Mouse (Mus musculus): ENCODE data around the gene B4galt1. TPM values are rescaled to one million over a fixed set of nuclear protein-coding genes. Genes with fewer than 3 reads are reported as not detected.
"Not testable (repeated sequence)": the region's sequence is repeated elsewhere in the genome, so short reads cannot be mapped to it uniquely, and the experiment has no call there.

B4galt1 gene
- polyA plus RNA-seq, 1 experiment from 2014 or later, result 14.0 TPM

GRCm38 (mm10) chr4:40801908-40802307, 51.9 kb downstream of the B4galt1 start:
- ATAC-seq (ENCODE audit: low FRiP score), result no peak
- Histone ChIP-seq H3K27ac (no peak overlapping the region), H3K9ac (no peak overlapping the region)

GRCm38 (mm10) chr4:40800873-40801272, 52.9 kb downstream of the B4galt1 start:
- H3K4me1 ChIP-seq, result no peaks in the 10 kb centered on the region
- no peaks in the 10 kb centered on the region for H3K36me3 ChIP-seq (replicated peaks)
- no peak for ATAC-seq (ENCODE audit: low FRiP score)
- H3K27me3 ChIP-seq, result no peaks in the 10 kb centered on the region
- no peak overlapping the region for H3K9ac ChIP-seq
- 85% methylated on average over 3 of the region's 3 CpGs for WGBS
- H3K4me3 ChIP-seq (replicated peaks), result no peak overlapping the region
- no peak overlapping the region for H3K27ac ChIP-seq
- H3K4me2 ChIP-seq, result no peak overlapping the region
- no peaks in the 10 kb centered on the region for H3K9me3 ChIP-seq

More at GRCm38 (mm10) chr4:40801908-40802307, 51.9 kb downstream of the B4galt1 start:
- Histone ChIP-seq H3K36me3 (replicated peaks) (peaks cover 6% of the 10 kb centered on the region), H3K4me2 (no peak overlapping the region), H3K4me3 (replicated peaks) (no peak overlapping the region), H3K27me3 (no peaks in the 10 kb centered on the region), H3K4me1 (no peaks in the 10 kb centered on the region), H3K9me3 (no peaks in the 10 kb centered on the region)
- WGBS, result 87% methylated on average over 4 of the region's 4 CpGs

- not testable (repeated sequence) for H3K27me3 ChIP-seq; H3K36me3 ChIP-seq (replicated peaks); H3K4me3 ChIP-seq (replicated peaks); ATAC-seq (ENCODE audit: low FRiP score); H3K9me3 ChIP-seq; H3K9ac ChIP-seq; H3K4me1 ChIP-seq; H3K4me2 ChIP-seq; H3K27ac ChIP-seq
- WGBS, result 87% methylated on average over 2 of the region's 2 CpGs
These were observed 54.8 kb downstream of the B4galt1 start for GRCm38 (mm10) chr4:40798833-40799555.

- Histone ChIP-seq H3K9me3 (no peaks in the 10 kb centered on the region), H3K4me2 (no peak overlapping the region), H3K4me3 (replicated peaks) (no peak overlapping the region), H3K9ac (no peak overlapping the region), H3K4me1 (no peaks in the 10 kb centered on the region), H3K36me3 (replicated peaks) (no peaks in the 10 kb centered on the region), H3K27me3 (no peaks in the 10 kb centered on the region), H3K27ac (no peak overlapping the region)
- WGBS, result 94% methylated on average over 3 of the region's 3 CpGs
- ATAC-seq (ENCODE audit: low FRiP score), result no peak
These were observed 58.0 kb downstream of the B4galt1 start for GRCm38 (mm10) chr4:40795761-40796160.

GRCm38 (mm10) chr4:40794320-40794719, 59.5 kb downstream of the B4galt1 start:
- H3K9ac ChIP-seq, result no peak overlapping the region
- ATAC-seq (ENCODE audit: low FRiP score), result no peak
- H3K36me3 ChIP-seq (replicated peaks), result no peaks in the 10 kb centered on the region
- no peaks in the 10 kb centered on the region for H3K4me1 ChIP-seq
- H3K4me3 ChIP-seq (replicated peaks), result no peak overlapping the region
- no peaks in the 10 kb centered on the region for H3K9me3 ChIP-seq
- no peak overlapping the region for H3K27ac ChIP-seq
- H3K27me3 ChIP-seq, result no peaks in the 10 kb centered on the region
- H3K4me2 ChIP-seq, result no peak overlapping the region

- no peaks in the 10 kb centered on the region for H3K9me3 ChIP-seq
- H3K27me3 ChIP-seq, result no peaks in the 10 kb centered on the region
- WGBS, result 87% methylated on average over 4 of the region's 4 CpGs
- no peak overlapping the region for H3K27ac ChIP-seq
- no peak for ATAC-seq (ENCODE audit: low FRiP score)
- no peaks in the 10 kb centered on the region for H3K4me1 ChIP-seq
- H3K9ac ChIP-seq, result no peak overlapping the region
- H3K4me2 ChIP-seq, result no peak overlapping the region
- no peaks in the 10 kb centered on the region for H3K36me3 ChIP-seq (replicated peaks)
- no peak overlapping the region for H3K4me3 ChIP-seq (replicated peaks)
These were observed 62.6 kb downstream of the B4galt1 start for GRCm38 (mm10) chr4:40791176-40791575.

- H3K36me3 ChIP-seq (replicated peaks), result no peaks in the 10 kb centered on the region
- no peak overlapping the region for H3K4me3 ChIP-seq (replicated peaks)
- H3K9me3 ChIP-seq, result no peaks in the 10 kb centered on the region
- no peaks in the 10 kb centered on the region for H3K27me3 ChIP-seq
- no peak overlapping the region for H3K4me2 ChIP-seq
- H3K27ac ChIP-seq, result no peak overlapping the region
- H3K9ac ChIP-seq, result no peak overlapping the region
- ATAC-seq (ENCODE audit: low FRiP score), result no peak
- no peaks in the 10 kb centered on the region for H3K4me1 ChIP-seq
- 64% methylated on average over 4 of the region's 4 CpGs for WGBS
These were observed 67.2 kb downstream of the B4galt1 start for GRCm38 (mm10) chr4:40786578-40786977.

- Histone ChIP-seq H3K9me3 (no peaks in the 10 kb centered on the region), H3K4me3 (replicated peaks) (no peak overlapping the region), H3K36me3 (replicated peaks) (no peaks in the 10 kb centered on the region), H3K4me2 (no peak overlapping the region), H3K9ac (no peak overlapping the region), H3K27me3 (no peaks in the 10 kb centered on the region), H3K27ac (no peak overlapping the region), H3K4me1 (no peaks in the 10 kb centered on the region)
- no peak for ATAC-seq (ENCODE audit: low FRiP score)
- 80% methylated on average over 9 of the region's 9 CpGs for WGBS
These were observed 68.1 kb downstream of the B4galt1 start for GRCm38 (mm10) chr4:40785620-40786166.

GRCm38 (mm10) chr4:40784556-40785169, 69.1 kb downstream of the B4galt1 start:
- H3K36me3 ChIP-seq (replicated peaks), result no peaks in the 10 kb centered on the region
- H3K27ac ChIP-seq, result no peak overlapping the region
- H3K4me2 ChIP-seq, result no peak overlapping the region
- H3K9ac ChIP-seq, result no peak overlapping the region
- no peak for ATAC-seq (ENCODE audit: low FRiP score)
- H3K4me1 ChIP-seq, result no peaks in the 10 kb centered on the region
- no peak overlapping the region for H3K4me3 ChIP-seq (replicated peaks)
- no peaks in the 10 kb centered on the region for H3K27me3 ChIP-seq
- 83% methylated on average over 10 of the region's 10 CpGs for WGBS
- no peaks in the 10 kb centered on the region for H3K9me3 ChIP-seq

- ATAC-seq (ENCODE audit: low FRiP score), result no peak
- Histone ChIP-seq H3K4me2 (no peak overlapping the region), H3K9me3 (no peaks in the 10 kb centered on the region), H3K4me1 (no peaks in the 10 kb centered on the region), H3K4me3 (replicated peaks) (no peak overlapping the region), H3K27me3 (no peaks in the 10 kb centered on the region), H3K27ac (no peak overlapping the region), H3K36me3 (replicated peaks) (no peaks in the 10 kb centered on the region), H3K9ac (no peak overlapping the region)
- 95% methylated on average over 4 of the region's 4 CpGs for WGBS
These were observed 70.8 kb downstream of the B4galt1 start for GRCm38 (mm10) chr4:40783049-40783448.

GRCm38 (mm10) chr4:40781797-40782495, 71.9 kb downstream of the B4galt1 start:
- Histone ChIP-seq H3K9ac (no peak overlapping the region), H3K9me3 (no peaks in the 10 kb centered on the region), H3K36me3 (replicated peaks) (no peaks in the 10 kb centered on the region), H3K4me1 (no peaks in the 10 kb centered on the region), H3K27ac (no peak overlapping the region), H3K4me2 (no peak overlapping the region), H3K27me3 (no peaks in the 10 kb centered on the region), H3K4me3 (replicated peaks) (no peak overlapping the region)
- 79% methylated on average over 8 of the region's 8 CpGs for WGBS
- no peak for ATAC-seq (ENCODE audit: low FRiP score)

- WGBS, result 49% methylated on average over 3 of the region's 3 CpGs
- H3K9me3 ChIP-seq, result no peaks in the 10 kb centered on the region
- ATAC-seq (ENCODE audit: low FRiP score), result no peak
- no peaks in the 10 kb centered on the region for H3K4me1 ChIP-seq
- H3K27me3 ChIP-seq, result peaks cover 3% of the 10 kb centered on the region; the same call in 1 of the 2 replicates
- no peaks in the 10 kb centered on the region for H3K36me3 ChIP-seq (replicated peaks)
- no peak overlapping the region for H3K9ac ChIP-seq
- H3K27ac ChIP-seq, result no peak overlapping the region
- H3K4me3 ChIP-seq (replicated peaks), result no peak overlapping the region
- H3K4me2 ChIP-seq, result no peak overlapping the region
These were observed 72.7 kb downstream of the B4galt1 start for GRCm38 (mm10) chr4:40781143-40781542.
